Mouse (Mus musculus): ENCODE measurements around the gene Calcrl. TPM values are rescaled to one million over a fixed set of nuclear protein-coding genes. Genes with fewer than 3 reads are reported as not detected.
"Not testable (repeated sequence)": the region's sequence is repeated elsewhere in the genome, so short reads cannot be mapped to it uniquely, and the experiment has no call there.

Calcrl gene
- polyA plus RNA-seq, 1 experiment = 5.0 TPM

GRCm38 (mm10) chr2:84445499-84445898 lies 20.3 kb upstream of the Calcrl start:
- no peak for DNase-seq (ENCODE audit: low read depth)
- TF ChIP-seq CTCF (IDR thresholded peaks at IDR 0.05; ENCODE audit: borderline replicate concordance, extremely low read depth, insufficient read depth, insufficient read length) (no peak), POLR2A (IDR thresholded peaks at IDR 0.05; ENCODE audit: borderline replicate concordance, extremely low read depth, insufficient read depth, insufficient read length, poor library complexity, severe bottlenecking) (no peak)

GRCm38 (mm10) chr2:84441940-84442339 lies 16.7 kb upstream of the Calcrl start:
- TF ChIP-seq POLR2A (IDR thresholded peaks at IDR 0.05; ENCODE audit: borderline replicate concordance, extremely low read depth, insufficient read depth, insufficient read length, poor library complexity, severe bottlenecking) (no peak), CTCF (IDR thresholded peaks at IDR 0.05; ENCODE audit: borderline replicate concordance, extremely low read depth, insufficient read depth, insufficient read length) (no peak)
- DNase-seq (ENCODE audit: low read depth) = no peak

GRCm38 (mm10) chr2:84429724-84430123 lies 4.5 kb upstream of the Calcrl start:
- TF ChIP-seq CTCF (IDR thresholded peaks at IDR 0.05; ENCODE audit: borderline replicate concordance, extremely low read depth, insufficient read depth, insufficient read length) = peak; percentile 58; the same call in 1 of the 2 replicates
- TF ChIP-seq POLR2A (IDR thresholded peaks at IDR 0.05; ENCODE audit: borderline replicate concordance, extremely low read depth, insufficient read depth, insufficient read length, poor library complexity, severe bottlenecking) = no peak
- peak; percentile 91 for DNase-seq (ENCODE audit: low read depth)

DNA sequence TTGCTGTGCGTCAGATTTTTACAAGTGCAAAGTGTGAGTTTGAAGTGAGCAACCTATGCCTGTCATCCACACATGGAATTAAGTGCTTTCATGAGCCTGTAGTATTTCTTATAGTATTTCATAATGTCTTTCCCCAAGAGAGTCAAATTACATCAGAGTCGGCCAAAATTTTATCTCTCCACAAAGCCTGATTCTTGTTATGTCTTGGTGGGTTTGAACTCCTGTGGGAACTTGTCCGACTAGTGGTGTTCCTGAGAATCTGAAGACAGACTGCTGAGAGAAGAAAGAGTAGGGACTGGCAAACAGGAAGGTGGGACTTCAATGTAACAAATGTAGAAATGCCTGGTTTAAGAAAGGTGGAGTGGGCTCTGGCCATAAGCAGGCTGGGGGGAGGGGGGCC lies 3.6 kb upstream of the Calcrl start:
- no peak for TF ChIP-seq CTCF (IDR thresholded peaks at IDR 0.05; ENCODE audit: borderline replicate concordance, extremely low read depth, insufficient read depth, insufficient read length)
- no peak for TF ChIP-seq POLR2A (IDR thresholded peaks at IDR 0.05; ENCODE audit: borderline replicate concordance, extremely low read depth, insufficient read depth, insufficient read length, poor library complexity, severe bottlenecking)
- no peak for DNase-seq (ENCODE audit: low read depth)

GRCm38 (mm10) chr2:84426531-84426930 lies 1.3 kb upstream of the Calcrl start:
- DNase-seq (ENCODE audit: low read depth) = no peak
- TF ChIP-seq POLR2A (IDR thresholded peaks at IDR 0.05; ENCODE audit: borderline replicate concordance, extremely low read depth, insufficient read depth, insufficient read length, poor library complexity, severe bottlenecking) = no peak
- no peak for TF ChIP-seq CTCF (IDR thresholded peaks at IDR 0.05; ENCODE audit: borderline replicate concordance, extremely low read depth, insufficient read depth, insufficient read length)

- DNase-seq (ENCODE audit: low read depth) = no peak
- TF ChIP-seq CTCF (IDR thresholded peaks at IDR 0.05; ENCODE audit: borderline replicate concordance, extremely low read depth, insufficient read depth, insufficient read length) (no peak), POLR2A (IDR thresholded peaks at IDR 0.05; ENCODE audit: borderline replicate concordance, extremely low read depth, insufficient read depth, insufficient read length, poor library complexity, severe bottlenecking) (no peak)
Observed at GRCm38 (mm10) chr2:84416501-84416900, 8.7 kb downstream of the Calcrl start.

GRCm38 (mm10) chr2:84409796-84410592 lies 15.2 kb downstream of the Calcrl start:
- DNase-seq (ENCODE audit: low read depth) = no peak
- no peak for TF ChIP-seq CTCF (IDR thresholded peaks at IDR 0.05; ENCODE audit: borderline replicate concordance, extremely low read depth, insufficient read depth, insufficient read length)
- no peak for TF ChIP-seq POLR2A (IDR thresholded peaks at IDR 0.05; ENCODE audit: borderline replicate concordance, extremely low read depth, insufficient read depth, insufficient read length, poor library complexity, severe bottlenecking)

DNA sequence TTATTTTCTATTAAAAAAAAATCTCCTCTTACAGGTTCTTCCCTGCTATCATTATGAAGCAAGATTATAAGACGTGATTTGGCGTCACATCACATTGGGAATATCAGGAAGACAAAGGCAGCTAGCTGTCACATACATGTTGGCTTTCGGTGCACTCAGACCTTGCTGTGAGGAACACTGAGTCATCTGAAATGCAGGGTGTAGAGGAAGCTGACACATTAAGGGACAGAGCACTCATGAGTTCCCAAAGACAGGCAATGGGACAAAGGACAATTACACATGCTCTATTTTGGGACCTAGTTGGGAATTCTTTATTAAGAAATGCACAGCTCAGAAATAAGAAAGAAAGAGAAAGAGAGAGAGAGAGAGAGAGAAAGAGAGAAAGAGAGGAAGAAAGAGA lies 20.4 kb downstream of the Calcrl start:
- no peak for DNase-seq (ENCODE audit: low read depth)
- TF ChIP-seq CTCF (IDR thresholded peaks at IDR 0.05; ENCODE audit: borderline replicate concordance, extremely low read depth, insufficient read depth, insufficient read length) = no peak
- no peak for TF ChIP-seq POLR2A (IDR thresholded peaks at IDR 0.05; ENCODE audit: borderline replicate concordance, extremely low read depth, insufficient read depth, insufficient read length, poor library complexity, severe bottlenecking)

- TF ChIP-seq CTCF (IDR thresholded peaks at IDR 0.05; ENCODE audit: borderline replicate concordance, extremely low read depth, insufficient read depth, insufficient read length) = no peak
- TF ChIP-seq POLR2A (IDR thresholded peaks at IDR 0.05; ENCODE audit: borderline replicate concordance, extremely low read depth, insufficient read depth, insufficient read length, poor library complexity, severe bottlenecking) = no peak
- no peak for DNase-seq (ENCODE audit: low read depth)
Observed at GRCm38 (mm10) chr2:84402713-84403112, 22.5 kb downstream of the Calcrl start.

- peak; percentile 30 for DNase-seq (ENCODE audit: low read depth)
- TF ChIP-seq POLR2A (IDR thresholded peaks at IDR 0.05; ENCODE audit: borderline replicate concordance, extremely low read depth, insufficient read depth, insufficient read length, poor library complexity, severe bottlenecking) (no peak), CTCF (IDR thresholded peaks at IDR 0.05; ENCODE audit: borderline replicate concordance, extremely low read depth, insufficient read depth, insufficient read length) (no peak)
Observed at GRCm38 (mm10) chr2:84396557-84396956, 28.7 kb downstream of the Calcrl start.

DNA sequence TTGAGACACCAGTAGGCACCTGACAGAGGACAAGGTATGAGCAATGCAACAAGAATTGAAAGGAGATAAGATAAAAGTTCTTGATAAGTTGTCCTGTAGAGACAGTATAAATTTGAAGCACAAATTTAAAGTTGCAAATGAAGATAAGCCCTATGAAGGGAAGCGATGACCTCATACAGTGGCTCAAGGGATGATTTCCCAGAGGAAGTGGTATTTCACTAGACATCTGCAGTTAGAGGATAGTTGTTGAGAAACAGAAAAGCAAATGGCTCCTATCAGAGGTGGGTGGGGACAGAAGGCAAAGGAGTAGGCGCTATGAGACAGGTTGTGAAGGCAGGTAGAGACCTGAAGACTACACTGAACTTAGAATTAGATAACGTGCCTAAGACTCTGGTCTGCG lies 32.0 kb downstream of the Calcrl start:
- no peak for DNase-seq (ENCODE audit: low read depth)
- TF ChIP-seq POLR2A (IDR thresholded peaks at IDR 0.05; ENCODE audit: borderline replicate concordance, extremely low read depth, insufficient read depth, insufficient read length, poor library complexity, severe bottlenecking) (no peak), CTCF (IDR thresholded peaks at IDR 0.05; ENCODE audit: borderline replicate concordance, extremely low read depth, insufficient read depth, insufficient read length) (no peak)

DNA sequence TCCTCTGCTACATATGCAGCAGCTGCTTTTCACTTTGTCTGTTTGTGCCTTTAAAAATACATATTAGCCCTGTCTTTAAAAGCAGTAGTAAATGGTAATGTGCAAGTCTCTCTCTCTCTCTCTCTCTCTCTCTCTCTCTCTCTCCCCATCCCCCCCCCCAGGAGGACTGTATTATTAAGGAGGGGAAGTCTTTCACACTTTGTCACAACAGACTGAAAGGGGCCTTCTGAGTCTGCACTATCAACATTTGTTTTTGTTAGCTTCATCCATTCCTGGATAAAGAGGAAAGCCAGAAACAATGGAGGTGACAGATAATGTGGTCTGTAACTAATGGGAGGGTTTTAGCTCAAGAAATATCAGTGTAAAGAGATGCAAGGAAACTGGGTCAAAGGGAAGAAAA lies 36.1 kb downstream of the Calcrl start:
- no peak for DNase-seq (ENCODE audit: low read depth)
- TF ChIP-seq CTCF (IDR thresholded peaks at IDR 0.05; ENCODE audit: borderline replicate concordance, extremely low read depth, insufficient read depth, insufficient read length) (no peak), POLR2A (IDR thresholded peaks at IDR 0.05; ENCODE audit: borderline replicate concordance, extremely low read depth, insufficient read depth, insufficient read length, poor library complexity, severe bottlenecking) (no peak)

DNA sequence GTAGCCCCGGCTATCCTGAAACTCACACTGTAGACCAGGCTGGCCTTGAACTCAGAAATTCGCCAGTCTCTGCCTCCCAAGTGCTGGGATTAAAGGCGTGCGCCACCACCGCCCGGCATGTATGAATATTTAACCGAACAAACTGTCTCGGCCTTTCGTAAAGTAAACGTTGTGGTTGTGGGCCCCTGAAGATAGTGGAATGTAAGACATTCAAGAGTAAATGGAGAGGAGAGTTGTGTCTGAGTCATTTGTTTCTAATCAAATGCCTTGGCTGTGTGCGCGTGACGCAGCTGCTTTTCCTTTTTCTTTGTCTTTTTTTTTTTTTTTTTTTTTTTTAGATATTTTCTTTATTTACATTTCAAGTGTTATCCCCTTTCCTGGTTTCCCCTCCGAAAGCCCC lies 36.7 kb downstream of the Calcrl start:
- DNase-seq (ENCODE audit: low read depth) = not testable (repeated sequence)
